Mouse (Mus musculus) lung, embryonic 14.5 days (tissue): ENCODE results near the gene Exoc7. TPM values are rescaled to one million over a fixed set of nuclear protein-coding genes. Genes with fewer than 3 reads are reported as not detected.
"Not testable (repeated sequence)": the region's sequence is repeated elsewhere in the genome, so short reads cannot be mapped to it uniquely, and the experiment has no call there.

Experiments
- ATAC-seq: fragments of 200-750 bp; cut with Nextera tagmentation; 2 replicates; pipeline ENCODE4 v1.8.0; 2017; ENCODE audit warnings: mild to moderate bottlenecking, moderate TSS enrichment, moderate library complexity; ENCODE audit not compliant: insufficient read depth
- DNase-seq: peaks from one replicate; pipeline ENCODE4 v3.0.0-alpha.2; 2015
- H3K27ac ChIP-seq: fragments of 300-500 bp; sonication (generic); 2 replicates; pipeline ENCODE4 v1.5.1; 2014; ENCODE audit warnings: low read depth, mild to moderate bottlenecking, moderate library complexity
- H3K27me3 ChIP-seq: fragments of 300-500 bp; sonication (generic); 2 replicates; pipeline ENCODE4 v1.6.1; 2014; ENCODE audit warnings: low read length, control low read depth; ENCODE audit not compliant: insufficient read depth
- H3K36me3 ChIP-seq: fragments of 300-500 bp; sonication (generic); 2 replicates; pipeline ENCODE4 v1.6.1; 2014; ENCODE audit warnings: control low read depth; ENCODE audit not compliant: insufficient read depth
- H3K4me1 ChIP-seq: fragments of 300-500 bp; sonication (generic); 2 replicates; pipeline ENCODE4 v1.6.1; 2014; ENCODE audit warnings: antibody characterized with exemption, control low read depth; ENCODE audit not compliant: insufficient read depth
- H3K4me2 ChIP-seq: fragments of 300-500 bp; sonication (generic); 2 replicates; pipeline ENCODE4 v1.6.1; 2014; ENCODE audit warnings: mild to moderate bottlenecking
- H3K4me3 ChIP-seq: fragments of 300-500 bp; sonication (generic); 2 replicates; pipeline ENCODE4 v1.5.1; 2014; ENCODE audit warnings: low read depth, low read length
- H3K9ac ChIP-seq: fragments of 300-500 bp; sonication (generic); 2 replicates; pipeline ENCODE4 v1.6.1; 2014
- H3K9me3 ChIP-seq: fragments of 300-500 bp; sonication (generic); 2 replicates; pipeline ENCODE4 v1.6.1; 2016; ENCODE audit warnings: low read depth, low read length, control low read depth
- CTCF ChIP-seq: IDR thresholded peaks from 2 replicates; pipeline ENCODE4 v1.5.1; 2016; ENCODE audit warnings: antibody characterized with exemption, low read depth
- WGBS: fragments of 180-500 bp; shearing (Covaris S2); extraction: QIAGEN DNeasy Blood & Tissue Kit; methylation state at CpG from one replicate; pipeline ENCODE4 v1.1.7; 2014; 5-methylcytosine and 5-hydroxymethylcytosine counted together
- polyA plus RNA-seq: library from polyadenylated mRNA; unstranded; fragments of >200 nt; fragmentation: Nextera tagmentation; extraction: Ambion mirVana; gene quantifications from 2 replicates; pipeline ENCODE4 v1.2.1, GENCODE M21; 2014

Gene Exoc7
- polyA plus RNA-seq, 1 experiment from 2014 or later, result 63.7 TPM

- peaks cover 50% of the 10 kb centered on the region for H3K36me3 ChIP-seq
- H3K9ac ChIP-seq, result no peak overlapping the region
- no peak for DNase-seq
- WGBS, result 67% methylated on average over 5 of the region's 5 CpGs
- H3K4me1 ChIP-seq, result no peaks in the 10 kb centered on the region
- H3K9me3 ChIP-seq, result no peaks in the 10 kb centered on the region
- TF ChIP-seq CTCF, result no peak
- H3K4me2 ChIP-seq, result no peak overlapping the region
- H3K4me3 ChIP-seq, result no peak overlapping the region
- H3K27me3 ChIP-seq, result peaks cover 23% of the 10 kb centered on the region
- no peak overlapping the region for H3K27ac ChIP-seq
- no peak for ATAC-seq
Measured at GRCm38 (mm10) chr11:116287351-116287750, 19.7 kb downstream of the Exoc7 start.

GRCm38 (mm10) chr11:116285770-116286191, 21.3 kb downstream of the Exoc7 start:
- Histone ChIP-seq H3K4me3 (no peak overlapping the region), H3K4me1 (no peaks in the 10 kb centered on the region), H3K9ac (no peak overlapping the region), H3K27me3 (peaks cover 39% of the 10 kb centered on the region), H3K27ac (no peak overlapping the region; the same call in 1 of the 2 replicates), H3K4me2 (no peak overlapping the region), H3K36me3 (peaks cover 35% of the 10 kb centered on the region), H3K9me3 (no peaks in the 10 kb centered on the region)
- no peak for TF ChIP-seq CTCF
- peak; percentile 90 for ATAC-seq
- DNase-seq, result peak; percentile 90
- 31% methylated on average over 7 of the region's 7 CpGs for WGBS

- Histone ChIP-seq H3K9ac (no peak overlapping the region), H3K9me3 (no peaks in the 10 kb centered on the region), H3K4me1 (no peaks in the 10 kb centered on the region), H3K4me3 (no peak overlapping the region), H3K27ac (no peak overlapping the region), H3K36me3 (peaks cover 18% of the 10 kb centered on the region), H3K27me3 (peaks cover 48% of the 10 kb centered on the region), H3K4me2 (no peak overlapping the region)
- TF ChIP-seq CTCF, result no peak
- DNase-seq, result no peak
- no peak for ATAC-seq
- WGBS, result 36% methylated on average over 6 of the region's 6 CpGs
Measured at GRCm38 (mm10) chr11:116283982-116284381, 23.1 kb downstream of the Exoc7 start.

- no peak overlapping the region for H3K4me2 ChIP-seq
- WGBS, result 10% methylated on average over 48 of the region's 48 CpGs
- ATAC-seq, result no peak
- no peak for DNase-seq
- H3K36me3 ChIP-seq, result peaks cover 8% of the 10 kb centered on the region
- no peak overlapping the region for H3K9ac ChIP-seq
- H3K4me1 ChIP-seq, result no peaks in the 10 kb centered on the region
- no peak overlapping the region for H3K4me3 ChIP-seq
- no peaks in the 10 kb centered on the region for H3K9me3 ChIP-seq
- no peak for TF ChIP-seq CTCF
- no peak overlapping the region for H3K27ac ChIP-seq
- H3K27me3 ChIP-seq, result peaks cover 48% of the 10 kb centered on the region
Measured at GRCm38 (mm10) chr11:116282912-116283521, 24.0 kb downstream of the Exoc7 start.

GRCm38 (mm10) chr11:116282089-116282488, 24.9 kb downstream of the Exoc7 start:
- ATAC-seq (no peak), DNase-seq (peak; percentile 71)
- TF ChIP-seq CTCF, result peak; percentile 41
- Histone ChIP-seq H3K27ac (no peak overlapping the region), H3K4me1 (no peaks in the 10 kb centered on the region), H3K9ac (no peak overlapping the region), H3K4me3 (peak overlapping the region; percentile 28; the same call in 1 of the 2 replicates), H3K9me3 (no peaks in the 10 kb centered on the region), H3K4me2 (0 out of 2 replicates have a peak overlapping the region, but pooled peaks have one; percentile 54), H3K27me3 (peaks cover 48% of the 10 kb centered on the region), H3K36me3 (no peaks in the 10 kb centered on the region)
- WGBS, result 4% methylated on average over 11 of the region's 11 CpGs

GRCm38 (mm10) chr11:116281671-116282070, 25.4 kb downstream of the Exoc7 start:
- H3K9me3 ChIP-seq, result no peaks in the 10 kb centered on the region
- peak overlapping the region; percentile 54 for H3K4me2 ChIP-seq
- no peaks in the 10 kb centered on the region for H3K36me3 ChIP-seq
- 4% methylated on average over 18 of the region's 18 CpGs for WGBS
- H3K27me3 ChIP-seq, result peaks cover 48% of the 10 kb centered on the region
- TF ChIP-seq CTCF, result no peak
- H3K27ac ChIP-seq, result no peak overlapping the region
- DNase-seq (no peak), ATAC-seq (no peak)
- no peak overlapping the region; the same call in 1 of the 2 replicates for H3K9ac ChIP-seq
- H3K4me1 ChIP-seq, result no peaks in the 10 kb centered on the region
- H3K4me3 ChIP-seq, result peak overlapping the region; percentile 28

- peak; percentile 33 for DNase-seq
- peak within 1 kb of the TSS; percentile 28 for H3K4me3 ChIP-seq
- no peak within 1 kb of the TSS; the same call in 1 of the 2 replicates for H3K9ac ChIP-seq
- H3K27ac ChIP-seq, result no peak within 1 kb of the TSS
- no peaks in the 10 kb centered on the region for H3K36me3 ChIP-seq
- H3K4me1 ChIP-seq, result no peaks in the 10 kb centered on the region
- ATAC-seq, result no peak
- H3K9me3 ChIP-seq, result no peaks in the 10 kb centered on the region
- peak within 1 kb of the TSS; percentile 54 for H3K4me2 ChIP-seq
- WGBS, result 5% methylated on average over 48 of the region's 48 CpGs
- peaks cover 48% of the 10 kb centered on the region for H3K27me3 ChIP-seq
- peak; percentile 31 for TF ChIP-seq CTCF
Measured at GRCm38 (mm10) chr11:116280751-116281663, 26.0 kb downstream of the Exoc7 start, which contains the start of gene Galr2. TSS of gene Galr2 (plus strand) at chr11:116280939.

GRCm38 (mm10) chr11:116277184-116277583, 29.8 kb downstream of the Exoc7 start:
- WGBS, result 75% methylated on average over 1 of the region's 1 CpGs
- not testable (repeated sequence) for H3K36me3 ChIP-seq, H3K9ac ChIP-seq, ATAC-seq, DNase-seq, H3K27ac ChIP-seq, H3K9me3 ChIP-seq, H3K4me2 ChIP-seq, H3K4me3 ChIP-seq
- peaks cover 23% of the 10 kb centered on the region for H3K27me3 ChIP-seq
- H3K4me1 ChIP-seq, result peaks cover 11% of the 10 kb centered on the region
